Mouse (Mus musculus): Measurements from ENCODE around the gene Ncoa5. TPM values are rescaled to one million over a fixed set of nuclear protein-coding genes. Genes with fewer than 3 reads are reported as not detected.

The Ncoa5 gene
- total and polyA plus RNA-seq, 3 experiments = 41.8 to 50.0 (median 45.7) TPM

GRCm38 (mm10) chr2:165001958-165002357 is 32.7 kb downstream of the Ncoa5 start:
- no peaks in the 10 kb centered on the region for H3K4me1 ChIP-seq (ENCODE audit: insufficient read depth, low read depth, low read length)
- H3K36me3 ChIP-seq (replicated peaks) = peaks cover 100% of the 10 kb centered on the region
- no peaks in the 10 kb centered on the region for H3K9me3 ChIP-seq (replicated peaks)
- H3K4me3 ChIP-seq (ENCODE audit: low read depth, low read length) = no peak overlapping the region
- no peak for TF ChIP-seq GATA1 (IDR thresholded peaks at IDR 0.05; ENCODE audit: borderline replicate concordance, low read length)
- TF ChIP-seq GATA2 (IDR thresholded peaks at IDR 0.05; ENCODE audit: borderline replicate concordance, low read depth, low read length) = no peak
- TF ChIP-seq TAL1 (conservative IDR thresholded peaks at IDR 0.05; ENCODE audit: low read depth, low read length) = no peak
- no peak for TF ChIP-seq POLR2AphosphoS5 (IDR thresholded peaks at IDR 0.05; ENCODE audit: insufficient replicate concordance, low read depth, low read length)
- TF ChIP-seq CTCF (IDR thresholded peaks at IDR 0.05; ENCODE audit: low read depth, low read length) = no peak
- H3K27me3 ChIP-seq (ENCODE audit: insufficient read depth, low read length) = no peaks in the 10 kb centered on the region
- DNase-seq (ENCODE audit: low spot score) = no peak
- no peak for ATAC-seq (ENCODE audit: extremely low read depth, insufficient number of reproducible peaks, low FRiP score, poor library complexity, severe bottlenecking)

- H3K9me3 ChIP-seq (replicated peaks) = no peaks in the 10 kb centered on the region
- no peak overlapping the region for H3K4me3 ChIP-seq (ENCODE audit: low read depth, low read length)
- no peaks in the 10 kb centered on the region for H3K27me3 ChIP-seq (ENCODE audit: insufficient read depth, low read length)
- TF ChIP-seq GATA1 (IDR thresholded peaks at IDR 0.05; ENCODE audit: borderline replicate concordance, low read length) = no peak
- no peak for TF ChIP-seq POLR2AphosphoS5 (IDR thresholded peaks at IDR 0.05; ENCODE audit: insufficient replicate concordance, low read depth, low read length)
- TF ChIP-seq CTCF (IDR thresholded peaks at IDR 0.05; ENCODE audit: low read depth, low read length) = no peak
- TF ChIP-seq TAL1 (conservative IDR thresholded peaks at IDR 0.05; ENCODE audit: low read depth, low read length) = no peak
- TF ChIP-seq GATA2 (IDR thresholded peaks at IDR 0.05; ENCODE audit: borderline replicate concordance, low read depth, low read length) = no peak
- H3K4me1 ChIP-seq (ENCODE audit: insufficient read depth, low read depth, low read length) = no peaks in the 10 kb centered on the region; the same call in 1 of the 2 replicates
- DNase-seq (ENCODE audit: low spot score) (no peak), ATAC-seq (ENCODE audit: extremely low read depth, insufficient number of reproducible peaks, low FRiP score, poor library complexity, severe bottlenecking) (no peak)
- H3K36me3 ChIP-seq (replicated peaks) = peaks cover 86% of the 10 kb centered on the region
Observed at GRCm38 (mm10) chr2:164997721-164998428, 36.8 kb downstream of the Ncoa5 start.

- no peak for ATAC-seq (ENCODE audit: extremely low read depth, insufficient number of reproducible peaks, low FRiP score, poor library complexity, severe bottlenecking)
- peaks cover 78% of the 10 kb centered on the region for H3K36me3 ChIP-seq (replicated peaks)
Observed at GRCm38 (mm10) chr2:164996848-164997720, 37.6 kb downstream of the Ncoa5 start.

GRCm38 (mm10) chr2:164995976-164996375 is 38.7 kb downstream of the Ncoa5 start:
- TF ChIP-seq CTCF (IDR thresholded peaks at IDR 0.05; ENCODE audit: low read depth, low read length) (no peak), POLR2AphosphoS5 (IDR thresholded peaks at IDR 0.05; ENCODE audit: insufficient replicate concordance, low read depth, low read length) (no peak), TAL1 (conservative IDR thresholded peaks at IDR 0.05; ENCODE audit: low read depth, low read length) (no peak), GATA2 (IDR thresholded peaks at IDR 0.05; ENCODE audit: borderline replicate concordance, low read depth, low read length) (no peak), GATA1 (IDR thresholded peaks at IDR 0.05; ENCODE audit: borderline replicate concordance, low read length) (no peak)
- Histone ChIP-seq H3K4me1 (ENCODE audit: insufficient read depth, low read depth, low read length) (peaks cover 6% of the 10 kb centered on the region; the same call in 1 of the 2 replicates), H3K4me3 (ENCODE audit: low read depth, low read length) (no peak overlapping the region), H3K27me3 (ENCODE audit: insufficient read depth, low read length) (0 out of 2 replicates have a peak, but pooled peaks cover 12% of the 10 kb centered on the region), H3K9me3 (replicated peaks) (no peaks in the 10 kb centered on the region), H3K36me3 (replicated peaks) (peaks cover 67% of the 10 kb centered on the region)
- DNase-seq (ENCODE audit: low spot score) = no peak
- ATAC-seq (ENCODE audit: extremely low read depth, insufficient number of reproducible peaks, low FRiP score, poor library complexity, severe bottlenecking) = no peak

More at GRCm38 (mm10) chr2:164996848-164997720, 37.6 kb downstream of the Ncoa5 start:
- no peak for TF ChIP-seq GATA1 (IDR thresholded peaks at IDR 0.05; ENCODE audit: borderline replicate concordance, low read length)
- no peak for TF ChIP-seq TAL1 (conservative IDR thresholded peaks at IDR 0.05; ENCODE audit: low read depth, low read length)
- TF ChIP-seq POLR2AphosphoS5 (IDR thresholded peaks at IDR 0.05; ENCODE audit: insufficient replicate concordance, low read depth, low read length) = no peak
- no peak for TF ChIP-seq CTCF (IDR thresholded peaks at IDR 0.05; ENCODE audit: low read depth, low read length)
- no peak for TF ChIP-seq GATA2 (IDR thresholded peaks at IDR 0.05; ENCODE audit: borderline replicate concordance, low read depth, low read length)
- Histone ChIP-seq H3K4me1 (ENCODE audit: insufficient read depth, low read depth, low read length) (peaks cover 2% of the 10 kb centered on the region; the same call in 1 of the 2 replicates), H3K4me3 (ENCODE audit: low read depth, low read length) (no peak overlapping the region), H3K9me3 (replicated peaks) (no peaks in the 10 kb centered on the region), H3K27me3 (ENCODE audit: insufficient read depth, low read length) (0 out of 2 replicates have a peak, but pooled peaks cover 5% of the 10 kb centered on the region)
- no peak for DNase-seq (ENCODE audit: low spot score)

- no peak for DNase-seq (ENCODE audit: low spot score)
- ATAC-seq (ENCODE audit: extremely low read depth, insufficient number of reproducible peaks, low FRiP score, poor library complexity, severe bottlenecking) = no peak
- Histone ChIP-seq H3K4me3 (ENCODE audit: low read depth, low read length) (no peak overlapping the region), H3K9me3 (replicated peaks) (no peaks in the 10 kb centered on the region), H3K27me3 (ENCODE audit: insufficient read depth, low read length) (peaks cover 15% of the 10 kb centered on the region; the same call in 1 of the 2 replicates), H3K36me3 (replicated peaks) (peaks cover 56% of the 10 kb centered on the region), H3K4me1 (ENCODE audit: insufficient read depth, low read depth, low read length) (peaks cover 6% of the 10 kb centered on the region; the same call in 1 of the 2 replicates)
- TF ChIP-seq CTCF (IDR thresholded peaks at IDR 0.05; ENCODE audit: low read depth, low read length) (no peak), GATA2 (IDR thresholded peaks at IDR 0.05; ENCODE audit: borderline replicate concordance, low read depth, low read length) (no peak), POLR2AphosphoS5 (IDR thresholded peaks at IDR 0.05; ENCODE audit: insufficient replicate concordance, low read depth, low read length) (no peak), GATA1 (IDR thresholded peaks at IDR 0.05; ENCODE audit: borderline replicate concordance, low read length) (no peak), TAL1 (conservative IDR thresholded peaks at IDR 0.05; ENCODE audit: low read depth, low read length) (no peak)
Observed at GRCm38 (mm10) chr2:164994659-164995428, 39.8 kb downstream of the Ncoa5 start.

Measured in G1E (cell line).